Mouse (Mus musculus): Measurements from ENCODE around the gene Abcg5. TPM values are rescaled to one million over a fixed set of nuclear protein-coding genes. Genes with fewer than 3 reads are reported as not detected.

Gene Abcg5
- total and polyA plus RNA-seq, 3 experiments, result not detected

DNA sequence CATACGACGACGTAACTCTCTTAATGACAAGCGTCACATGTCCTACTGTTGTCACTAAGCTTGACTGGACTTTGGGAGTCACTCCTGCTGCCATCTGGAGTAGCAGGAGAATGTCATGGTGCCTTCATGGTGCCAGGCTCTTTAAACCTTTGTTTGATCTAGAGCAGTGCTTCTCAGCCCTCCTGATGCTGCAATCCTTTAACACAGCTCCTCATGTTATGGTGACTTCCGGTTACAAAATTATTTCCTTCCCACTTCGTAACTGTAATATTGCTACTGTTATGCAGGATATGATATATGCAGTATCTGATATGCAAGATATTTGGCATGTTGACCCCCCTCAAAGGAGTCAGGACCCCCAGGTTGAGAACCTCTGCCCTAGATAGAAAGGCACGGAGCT lies 63.7 kb downstream of the Abcg5 start:
- H3K27me3 ChIP-seq (replicated peaks), result no peaks in the 10 kb centered on the region
- no peak for DNase-seq (ENCODE audit: extremely low read depth)
- TF ChIP-seq MYC (IDR thresholded peaks at IDR 0.05; ENCODE audit: low read depth, low read length), result no peak
- TF ChIP-seq JUN (IDR thresholded peaks at IDR 0.05; ENCODE audit: insufficient read depth, low read depth, low read length), result no peak
- TF ChIP-seq SMC3 (IDR thresholded peaks at IDR 0.05; ENCODE audit: low read depth, low read length), result no peak
- TF ChIP-seq ELF1 (IDR thresholded peaks at IDR 0.05; ENCODE audit: low read depth, low read length), result no peak
- TF ChIP-seq BHLHE40 (IDR thresholded peaks at IDR 0.05; ENCODE audit: low read depth, low read length), result no peak
- TF ChIP-seq NRF1 (IDR thresholded peaks at IDR 0.05; ENCODE audit: low read depth, low read length), result no peak
- no peak for TF ChIP-seq RCOR1 (conservative IDR thresholded peaks at IDR 0.05; ENCODE audit: low read depth, low read length)
- peaks cover 7% of the 10 kb centered on the region for H3K9me3 ChIP-seq (replicated peaks; ENCODE audit: low read length)
- no peak overlapping the region for H3K27ac ChIP-seq (ENCODE audit: insufficient read depth, low read depth)
- no peak overlapping the region for H3K4me2 ChIP-seq (ENCODE audit: insufficient read depth, low read depth, poor library complexity, severe bottlenecking)
- H3K36me3 ChIP-seq (replicated peaks in 1 of 2; ENCODE audit: control insufficient read depth in 1 of 2, insufficient read depth in 1 of 2, low read length in 1 of 2), result peaks cover 3 to 4% of the 10 kb centered on the region in 2 experiments
- H3K4me3 ChIP-seq (replicated peaks in 1 of 3; ENCODE audit: low read depth in 2 of 3, low read length in 2 of 3, poor library complexity in 1 of 3), result no peak overlapping the region
- peaks cover 10 to 38% of the 10 kb centered on the region in 2 experiments for H3K4me1 ChIP-seq (ENCODE audit: control insufficient read depth in 1 of 2, insufficient read depth in 2 of 2)
- dilution Hi-C loops (cut with MboI; ENCODE audit: extremely low pct_ligation_motif_present, extremely low pct_unique_long_range_greater_than_20kb, low sequenced_read_pairs), result no loop called here
- in situ Hi-C loops (cut with MboI; ENCODE audit: low pct_ligation_motif_present, low pct_unique_long_range_greater_than_20kb, low sequenced_read_pairs), result no loop called here
- H3K79me2 ChIP-seq (replicated peaks; ENCODE audit: control insufficient read depth, extremely low read depth, insufficient read depth, poor library complexity, severe bottlenecking), result no peaks in the 10 kb centered on the region
- no peak overlapping the region for H3K9ac ChIP-seq (ENCODE audit: insufficient read depth, low read depth)

DNA sequence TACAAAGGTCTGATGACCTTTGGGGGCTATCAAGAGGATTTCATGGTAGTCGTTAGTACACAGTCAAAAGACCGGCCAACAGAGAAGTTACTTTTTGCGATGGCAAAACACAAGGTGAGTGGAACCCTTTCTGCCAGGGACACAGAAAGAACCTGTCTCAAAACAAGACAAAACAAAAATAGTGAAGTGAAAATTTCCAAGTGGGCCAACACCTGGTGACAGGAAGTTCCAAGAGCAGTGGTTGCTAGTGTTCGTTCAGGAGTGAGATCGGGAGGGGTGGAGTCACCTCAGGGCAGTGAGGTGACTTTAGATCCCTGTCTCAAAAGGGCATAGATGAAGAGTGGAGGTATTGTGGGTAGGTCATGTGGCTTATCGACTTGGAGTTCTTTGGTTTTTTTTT lies 64.9 kb downstream of the Abcg5 start:
- Histone ChIP-seq H3K79me2 (replicated peaks; ENCODE audit: control insufficient read depth, extremely low read depth, insufficient read depth, poor library complexity, severe bottlenecking) (no peaks in the 10 kb centered on the region), H3K9me3 (replicated peaks; ENCODE audit: low read length) (peaks cover 10% of the 10 kb centered on the region), H3K27me3 (replicated peaks) (no peaks in the 10 kb centered on the region), H3K27ac (ENCODE audit: insufficient read depth, low read depth) (no peak overlapping the region), H3K9ac (ENCODE audit: insufficient read depth, low read depth) (no peak overlapping the region), H3K4me1 (ENCODE audit: control insufficient read depth in 1 of 2, insufficient read depth in 2 of 2) (peaks cover 21 to 38% of the 10 kb centered on the region in 2 experiments), H3K4me3 (replicated peaks in 1 of 3; ENCODE audit: low read depth in 2 of 3, low read length in 2 of 3, poor library complexity in 1 of 3) (no peak overlapping the region), H3K36me3 (replicated peaks in 1 of 2; ENCODE audit: control insufficient read depth in 1 of 2, insufficient read depth in 1 of 2, low read length in 1 of 2) (peaks cover 14% of the 10 kb centered on the region in 2 experiments), H3K4me2 (ENCODE audit: insufficient read depth, low read depth, poor library complexity, severe bottlenecking) (peak overlapping the region; percentile 25; the same call in 1 of the 2 replicates)
- dilution Hi-C loops (cut with MboI; ENCODE audit: extremely low pct_ligation_motif_present, extremely low pct_unique_long_range_greater_than_20kb, low sequenced_read_pairs), result no loop called here
- TF ChIP-seq MAX (IDR thresholded peaks at IDR 0.05; ENCODE audit: low read length) (no peak), TCF12 (IDR thresholded peaks at IDR 0.05; ENCODE audit: low read depth, low read length) (peak; percentile 60; the same call in 1 of the 2 replicates), IRF4 (IDR thresholded peaks at IDR 0.05; ENCODE audit: low read depth, low read length) (peak; percentile 56; the same call in 1 of the 2 replicates), ZMIZ1 (IDR thresholded peaks at IDR 0.05; ENCODE audit: low read depth, low read length) (no peak), PAX5 (IDR thresholded peaks at IDR 0.05; ENCODE audit: low read length) (no peak), RCOR1 (conservative IDR thresholded peaks at IDR 0.05; ENCODE audit: low read depth, low read length) (no peak), ETS1 (conservative IDR thresholded peaks at IDR 0.05; ENCODE audit: low read depth, low read length) (0 out of 2 replicates have a peak, but pooled peaks have one; percentile 34), BHLHE40 (IDR thresholded peaks at IDR 0.05; ENCODE audit: low read depth, low read length) (no peak), HCFC1 (IDR thresholded peaks at IDR 0.05; ENCODE audit: low read depth, low read length) (no peak), EP300 (IDR thresholded peaks at IDR 0.05; ENCODE audit: low read length) (peak; percentile 76), MEF2A (IDR thresholded peaks at IDR 0.05; ENCODE audit: borderline replicate concordance, low read depth, low read length) (peak; percentile 70; the same call in 1 of the 2 replicates), NELFE (IDR thresholded peaks at IDR 0.05; ENCODE audit: low read depth, low read length) (no peak), ZNF384 (IDR thresholded peaks at IDR 0.05; ENCODE audit: low read depth, low read length) (peak; percentile 88), ELF1 (IDR thresholded peaks at IDR 0.05; ENCODE audit: low read depth, low read length) (peak; percentile 50; the same call in 1 of the 2 replicates), ZC3H11A (IDR thresholded peaks at IDR 0.05; ENCODE audit: low read depth, low read length) (no peak)
- in situ Hi-C loops (cut with MboI; ENCODE audit: low pct_ligation_motif_present, low pct_unique_long_range_greater_than_20kb, low sequenced_read_pairs), result no loop called here
- DNase-seq (ENCODE audit: extremely low read depth), result peak; percentile 45
